Mouse (Mus musculus) T-helper 1 cell (primary cell): Measurements from ENCODE around the gene Stxbp2.

Experiments
- in situ Hi-C: fragments of 300-600 bp; cut with MboI, MseI; formaldehyde crosslinking; loops from one replicate; pipeline ENCODE4 v1.15.1; 2025; ENCODE audit warnings: high pct_unique_total_duplicates

Gene Stxbp2

DNA sequence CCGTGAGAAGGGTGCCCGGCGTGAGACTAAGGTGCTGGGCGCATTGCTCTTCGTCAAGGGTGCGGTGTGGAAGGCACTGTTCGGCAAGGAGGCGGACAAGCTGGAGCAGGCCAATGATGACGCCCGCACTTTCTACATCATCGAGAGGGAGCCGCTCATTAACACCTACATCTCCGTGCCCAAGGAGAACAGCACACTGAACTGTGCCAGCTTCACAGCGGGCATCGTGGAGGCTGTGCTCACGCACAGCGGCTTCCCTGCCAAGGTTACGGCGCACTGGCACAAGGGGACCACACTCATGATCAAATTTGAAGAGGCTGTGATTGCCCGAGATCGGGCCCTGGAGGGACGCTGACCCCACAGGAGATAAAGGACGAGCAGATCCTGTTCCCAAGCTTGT lies 48.5 kb downstream of the Stxbp2 start:
- in situ Hi-C loops, result loop anchor here (10.0 kb wide), 1 partner anchor 294 kb away; no protein-coding TSS in a partner anchor

DNA sequence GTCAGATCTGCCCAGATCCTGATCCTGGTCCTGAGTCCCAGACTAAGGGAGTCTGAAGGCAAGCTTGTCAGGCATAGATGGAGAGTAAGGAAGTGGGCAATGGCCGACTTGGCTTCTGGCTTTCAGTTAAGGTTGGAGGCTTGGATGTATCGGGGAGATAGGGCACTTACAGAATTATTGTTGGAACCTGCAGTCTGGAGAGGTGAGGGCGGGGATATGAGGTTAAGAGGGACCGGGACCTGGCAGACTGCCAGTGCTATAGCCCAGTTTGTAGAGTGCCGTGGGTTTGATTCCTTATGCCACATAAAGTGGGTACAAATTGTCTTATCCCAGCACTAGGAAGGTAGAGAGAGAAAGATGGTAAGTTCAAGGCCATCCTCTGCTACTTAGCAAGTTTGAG lies 48.9 kb downstream of the Stxbp2 start:
- in situ Hi-C loops, result loop anchor here (10.0 kb wide), 1 partner anchor 295 kb away; no protein-coding TSS in a partner anchor

DNA sequence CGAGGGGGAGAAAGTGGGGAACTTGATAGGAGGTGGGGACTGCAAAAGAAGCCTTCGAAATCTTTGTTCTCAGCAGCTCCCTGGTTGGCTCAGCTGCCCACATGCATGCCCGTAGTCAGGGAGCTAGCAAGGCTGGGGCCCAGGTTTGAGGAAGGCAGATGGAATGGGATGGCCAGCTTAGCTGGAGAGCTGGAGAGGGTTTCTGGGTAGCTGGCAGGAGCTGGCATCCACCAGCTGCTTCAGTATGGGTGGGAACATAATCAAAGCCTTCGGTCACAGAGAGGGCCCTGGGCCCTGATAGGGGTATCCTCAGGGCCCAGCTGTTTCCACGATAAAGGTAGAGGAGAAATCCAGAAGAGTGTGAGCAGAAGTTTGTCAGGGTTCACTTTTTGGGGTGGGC lies 51.7 kb downstream of the Stxbp2 start:
- in situ Hi-C loops, result no loop called here

DNA sequence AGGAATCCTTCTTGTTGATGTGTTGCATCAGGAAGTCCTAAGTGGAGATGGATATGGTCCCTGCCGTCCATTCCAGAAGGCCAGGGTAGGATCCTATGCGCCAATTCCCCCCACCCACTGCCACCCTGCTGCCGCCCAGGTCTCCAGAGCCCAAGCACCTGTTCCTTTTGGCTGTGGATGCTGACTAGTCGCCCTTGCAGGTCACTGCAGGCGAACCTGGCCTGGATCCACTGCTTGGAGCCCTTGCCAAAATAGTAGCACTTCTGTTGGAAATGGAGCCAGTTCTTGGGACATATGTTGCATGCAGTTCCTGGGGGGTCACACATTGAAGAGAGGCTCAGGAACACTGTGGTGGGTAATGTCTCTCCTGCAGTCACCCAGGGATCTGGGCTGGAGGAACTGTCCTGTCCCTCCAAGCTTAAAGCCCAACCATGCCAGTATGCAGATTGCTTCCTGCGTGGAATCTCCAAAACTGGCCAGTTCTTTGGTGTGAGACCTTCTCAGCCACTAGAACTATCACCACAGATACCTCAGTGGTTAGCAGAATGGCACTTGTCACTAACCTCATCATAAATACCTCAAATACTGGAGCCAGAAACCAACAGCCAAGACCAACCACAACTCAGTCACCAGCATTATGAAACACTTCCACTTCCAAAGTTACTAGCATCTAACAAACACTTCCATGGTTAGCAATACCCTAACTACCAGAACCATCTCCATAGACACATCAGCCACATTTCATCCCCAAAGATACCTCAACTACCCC lies 52.8 kb downstream of the Stxbp2 start:
- in situ Hi-C loops, result no loop called here

DNA sequence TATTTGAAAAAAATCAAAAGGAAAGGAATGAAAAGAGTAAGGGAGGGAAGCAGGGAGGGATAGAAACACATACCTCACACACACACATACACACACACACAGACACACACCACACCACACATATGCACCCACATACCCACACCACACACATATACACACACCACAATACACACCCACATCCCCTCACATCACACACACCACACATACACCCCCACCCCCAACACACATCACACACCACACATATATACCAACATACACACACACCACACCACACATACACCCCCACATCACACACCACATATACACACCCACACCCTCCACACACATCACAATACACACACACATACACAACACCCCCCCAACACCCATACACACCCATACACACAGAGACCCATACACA lies 53.8 kb downstream of the Stxbp2 start:
- in situ Hi-C loops, result no loop called here

DNA sequence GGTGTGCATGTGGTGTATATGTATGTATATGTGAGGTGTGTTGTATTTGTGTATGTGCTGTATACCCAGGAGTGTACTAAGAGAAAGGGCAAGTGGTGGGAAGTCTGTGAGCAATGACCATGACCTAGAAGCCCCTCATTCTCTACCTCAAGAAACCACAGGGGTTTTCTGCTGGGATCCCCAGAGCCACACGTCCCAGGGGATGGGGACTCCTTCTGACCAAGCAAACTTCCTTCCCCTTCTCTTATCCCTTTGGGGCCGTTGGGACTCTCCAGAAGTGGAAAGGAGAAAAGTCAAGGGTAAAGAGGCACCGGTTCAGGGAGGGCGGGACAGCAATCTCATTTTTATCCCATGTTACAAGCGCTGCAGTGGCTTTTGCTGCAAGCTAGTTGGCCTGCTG lies 54.7 kb downstream of the Stxbp2 start:
- in situ Hi-C loops, result no loop called here

DNA sequence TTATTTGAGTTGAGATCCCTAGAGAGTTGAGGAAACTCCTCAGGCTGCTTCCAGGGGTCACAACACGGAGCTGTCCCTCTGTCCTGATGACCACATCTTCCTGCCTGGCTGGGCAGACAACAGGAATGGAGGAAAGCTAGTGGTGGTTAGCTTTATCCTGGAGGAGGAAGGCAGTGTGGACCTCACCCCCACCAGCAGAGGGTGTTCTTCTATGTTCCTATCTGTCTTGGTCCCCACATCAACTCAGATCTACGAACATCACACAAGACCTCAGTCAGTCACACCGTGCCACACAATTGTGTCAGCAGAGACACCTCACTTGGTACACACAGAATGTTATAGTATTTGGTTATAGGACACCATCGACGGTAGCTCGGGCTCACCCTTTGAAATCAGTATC lies 56.8 kb downstream of the Stxbp2 start:
- in situ Hi-C loops, result no loop called here

DNA sequence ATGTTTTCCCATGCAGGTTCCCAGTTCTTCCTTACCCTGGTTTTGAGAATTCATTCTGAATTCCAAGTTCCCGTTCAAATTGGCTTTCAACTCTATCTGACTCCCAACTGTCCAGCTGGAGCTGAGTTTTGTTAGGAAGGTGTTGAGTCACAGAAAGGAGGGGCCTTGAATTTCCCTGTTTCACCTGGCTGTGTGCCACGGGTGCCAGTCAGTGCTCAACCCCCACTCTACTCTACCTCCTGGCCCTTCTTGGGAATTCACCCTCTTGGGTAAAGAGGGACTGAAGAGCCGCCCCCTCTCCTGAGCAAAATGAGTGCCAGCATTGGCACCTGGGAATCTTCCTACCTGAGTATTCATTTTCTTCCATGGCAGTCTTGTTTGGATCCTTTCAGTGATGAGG lies 60.0 kb downstream of the Stxbp2 start:
- in situ Hi-C loops, result no loop called here
